Mouse (Mus musculus): ENCODE measurements around the gene Txnip. TPM values are rescaled to one million over a fixed set of nuclear protein-coding genes. Genes with fewer than 3 reads are reported as not detected.

Gene Txnip
- polyA plus RNA-seq, 1 experiment: 1.2 TPM

- TF ChIP-seq FOSL1 (IDR thresholded peaks at IDR 0.05; ENCODE audit: insufficient read depth, low read length, poor library complexity, severe bottlenecking): no peak
- TF ChIP-seq MAX (IDR thresholded peaks at IDR 0.05): no peak
- no peak for TF ChIP-seq USF1 (IDR thresholded peaks at IDR 0.05; ENCODE audit: low read depth)
- no peak for TF ChIP-seq CTCF (IDR thresholded peaks at IDR 0.05; ENCODE audit: control insufficient read depth, insufficient read depth, insufficient read length)
- TF ChIP-seq CEBPB (IDR thresholded peaks at IDR 0.05; ENCODE audit: low read depth): no peak
- no peaks in the 10 kb centered on the region for H3K79me2 ChIP-seq (ENCODE audit: control insufficient read depth, insufficient read depth)
These were observed 14.4 kb upstream of the Txnip start for GRCm38 (mm10) chr3:96543345-96543744.

GRCm38 (mm10) chr3:96545565-96545964 lies 12.2 kb upstream of the Txnip start:
- TF ChIP-seq MYOG (IDR thresholded peaks at IDR 0.05; ENCODE audit: control insufficient read depth, extremely low read depth, insufficient read length) (no peak), CEBPB (IDR thresholded peaks at IDR 0.05; ENCODE audit: low read depth) (no peak), FOSL1 (IDR thresholded peaks at IDR 0.05; ENCODE audit: insufficient read depth, low read length, poor library complexity, severe bottlenecking) (no peak), USF1 (IDR thresholded peaks at IDR 0.05; ENCODE audit: low read depth) (no peak), MYOD1 (IDR thresholded peaks at IDR 0.05; ENCODE audit: control insufficient read depth, insufficient read length, low read depth) (no peak), MAX (IDR thresholded peaks at IDR 0.05) (no peak), CTCF (IDR thresholded peaks at IDR 0.05; ENCODE audit: control insufficient read depth, insufficient read depth, insufficient read length) (no peak)
- H3K27me3 ChIP-seq (ENCODE audit: control insufficient read depth, insufficient read depth, insufficient read length): no peaks in the 10 kb centered on the region

More at GRCm38 (mm10) chr3:96543345-96543744, 14.4 kb upstream of the Txnip start:
- Histone ChIP-seq H3K79me3 (ENCODE audit: low read depth) (no peaks in the 10 kb centered on the region), H3ac (ENCODE audit: control insufficient read depth, insufficient read length, low read depth) (no peak overlapping the region), H3K27me3 (ENCODE audit: control insufficient read depth, insufficient read depth, insufficient read length) (no peaks in the 10 kb centered on the region), H3K4me3 (ENCODE audit: insufficient read depth, poor library complexity, severe bottlenecking) (no peak overlapping the region), H3K36me3 (ENCODE audit: control insufficient read depth, insufficient read depth) (no peaks in the 10 kb centered on the region)

GRCm38 (mm10) chr3:96546880-96547279 lies 10.9 kb upstream of the Txnip start:
- H3ac ChIP-seq (ENCODE audit: control insufficient read depth, insufficient read length, low read depth): no peak overlapping the region
- H3K27me3 ChIP-seq (ENCODE audit: control insufficient read depth, insufficient read depth, insufficient read length): no peaks in the 10 kb centered on the region
- H3K79me2 ChIP-seq (ENCODE audit: control insufficient read depth, insufficient read depth): no peaks in the 10 kb centered on the region
- TF ChIP-seq MAX (IDR thresholded peaks at IDR 0.05) (no peak), MYOG (IDR thresholded peaks at IDR 0.05; ENCODE audit: control insufficient read depth, extremely low read depth, insufficient read length) (no peak), FOSL1 (IDR thresholded peaks at IDR 0.05; ENCODE audit: insufficient read depth, low read length, poor library complexity, severe bottlenecking) (no peak), USF1 (IDR thresholded peaks at IDR 0.05; ENCODE audit: low read depth) (no peak), CTCF (IDR thresholded peaks at IDR 0.05; ENCODE audit: control insufficient read depth, insufficient read depth, insufficient read length) (no peak), MYOD1 (IDR thresholded peaks at IDR 0.05; ENCODE audit: control insufficient read depth, insufficient read length, low read depth) (no peak), CEBPB (IDR thresholded peaks at IDR 0.05; ENCODE audit: low read depth) (no peak)
- no peak overlapping the region for H3K4me3 ChIP-seq (ENCODE audit: insufficient read depth, poor library complexity, severe bottlenecking)
- no peaks in the 10 kb centered on the region for H3K36me3 ChIP-seq (ENCODE audit: control insufficient read depth, insufficient read depth)
- no peaks in the 10 kb centered on the region for H3K79me3 ChIP-seq (ENCODE audit: low read depth)

More at GRCm38 (mm10) chr3:96545565-96545964, 12.2 kb upstream of the Txnip start:
- Histone ChIP-seq H3K36me3 (ENCODE audit: control insufficient read depth, insufficient read depth) (no peaks in the 10 kb centered on the region), H3K4me3 (ENCODE audit: insufficient read depth, poor library complexity, severe bottlenecking) (no peak overlapping the region), H3K79me3 (ENCODE audit: low read depth) (no peaks in the 10 kb centered on the region), H3K79me2 (ENCODE audit: control insufficient read depth, insufficient read depth) (no peaks in the 10 kb centered on the region), H3ac (ENCODE audit: control insufficient read depth, insufficient read length, low read depth) (no peak overlapping the region)

- Histone ChIP-seq H3K4me3 (ENCODE audit: insufficient read depth, poor library complexity, severe bottlenecking) (no peak overlapping the region), H3K36me3 (ENCODE audit: control insufficient read depth, insufficient read depth) (no peaks in the 10 kb centered on the region), H3ac (ENCODE audit: control insufficient read depth, insufficient read length, low read depth) (no peak overlapping the region), H3K27me3 (ENCODE audit: control insufficient read depth, insufficient read depth, insufficient read length) (no peaks in the 10 kb centered on the region), H3K79me3 (ENCODE audit: low read depth) (no peaks in the 10 kb centered on the region), H3K79me2 (ENCODE audit: control insufficient read depth, insufficient read depth) (no peaks in the 10 kb centered on the region)
- TF ChIP-seq FOSL1 (IDR thresholded peaks at IDR 0.05; ENCODE audit: insufficient read depth, low read length, poor library complexity, severe bottlenecking) (no peak), CTCF (IDR thresholded peaks at IDR 0.05; ENCODE audit: control insufficient read depth, insufficient read depth, insufficient read length) (peak; percentile 41)
These were observed 10.3 kb upstream of the Txnip start for GRCm38 (mm10) chr3:96547389-96547960.

GRCm38 (mm10) chr3:96548824-96549223 lies 8.9 kb upstream of the Txnip start:
- no peaks in the 10 kb centered on the region for H3K79me3 ChIP-seq (ENCODE audit: low read depth)
- H3ac ChIP-seq (ENCODE audit: control insufficient read depth, insufficient read length, low read depth): no peak overlapping the region
- no peak for TF ChIP-seq MYOD1 (IDR thresholded peaks at IDR 0.05; ENCODE audit: control insufficient read depth, insufficient read length, low read depth)
- TF ChIP-seq MYOG (IDR thresholded peaks at IDR 0.05; ENCODE audit: control insufficient read depth, extremely low read depth, insufficient read length): no peak
- no peak for TF ChIP-seq CEBPB (IDR thresholded peaks at IDR 0.05; ENCODE audit: low read depth)
- H3K4me3 ChIP-seq (ENCODE audit: insufficient read depth, poor library complexity, severe bottlenecking): no peak overlapping the region
- no peaks in the 10 kb centered on the region for H3K79me2 ChIP-seq (ENCODE audit: control insufficient read depth, insufficient read depth)
- H3K36me3 ChIP-seq (ENCODE audit: control insufficient read depth, insufficient read depth): no peaks in the 10 kb centered on the region
- no peaks in the 10 kb centered on the region for H3K27me3 ChIP-seq (ENCODE audit: control insufficient read depth, insufficient read depth, insufficient read length)

GRCm38 (mm10) chr3:96549346-96549745 lies 8.4 kb upstream of the Txnip start:
- TF ChIP-seq CTCF (IDR thresholded peaks at IDR 0.05; ENCODE audit: control insufficient read depth, insufficient read depth, insufficient read length) (no peak), MYOG (IDR thresholded peaks at IDR 0.05; ENCODE audit: control insufficient read depth, extremely low read depth, insufficient read length) (no peak)
- no peak overlapping the region for H3K4me3 ChIP-seq (ENCODE audit: insufficient read depth, poor library complexity, severe bottlenecking)
- H3K79me3 ChIP-seq (ENCODE audit: low read depth): no peaks in the 10 kb centered on the region
- H3K36me3 ChIP-seq (ENCODE audit: control insufficient read depth, insufficient read depth): no peaks in the 10 kb centered on the region
- H3K27me3 ChIP-seq (ENCODE audit: control insufficient read depth, insufficient read depth, insufficient read length): no peaks in the 10 kb centered on the region
- H3K79me2 ChIP-seq (ENCODE audit: control insufficient read depth, insufficient read depth): no peaks in the 10 kb centered on the region
- H3ac ChIP-seq (ENCODE audit: control insufficient read depth, insufficient read length, low read depth): no peak overlapping the region
